Mouse (Mus musculus) spleen, postnatal 4 days (tissue): ENCODE measurements at regions not wholly inside any gene's neighbourhood (a gene's known extent, or its start where the extent isn't known, plus 50 kb on each side); places are given as distances from the start of the nearest gene placed in this dataset.

Experiments used
- DNase-seq, 2 experiments: peaks; one replicate each; pipeline ENCODE4 v3.0.0; 2022; ENCODE audit warnings: low spot score in 2 of 2

DNA sequence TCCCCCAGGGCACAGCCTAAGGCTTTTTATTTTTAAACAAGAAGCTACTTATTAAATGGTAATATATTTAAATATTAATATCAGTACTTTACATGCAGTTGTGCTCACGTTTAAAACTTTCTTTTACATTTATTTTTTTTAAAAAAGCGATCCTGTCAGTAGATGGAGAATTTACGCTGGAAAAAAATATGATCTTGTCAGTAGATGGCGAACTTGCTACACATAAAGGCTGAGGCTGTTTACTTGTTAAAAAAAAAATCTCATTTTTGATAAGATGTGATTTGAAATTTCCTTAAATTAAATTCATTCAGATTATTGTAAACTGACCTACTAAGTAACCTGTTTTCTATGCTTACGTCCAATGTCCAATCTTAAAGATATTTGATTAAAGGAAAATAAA, 441.7 kb upstream of the BB014433 start:
- DNase-seq = no peak

- DNase-seq = no peak
These were observed 424.7 kb upstream of the BB014433 start for GRCm38 (mm10) chr8:15470561-15470960.

DNA sequence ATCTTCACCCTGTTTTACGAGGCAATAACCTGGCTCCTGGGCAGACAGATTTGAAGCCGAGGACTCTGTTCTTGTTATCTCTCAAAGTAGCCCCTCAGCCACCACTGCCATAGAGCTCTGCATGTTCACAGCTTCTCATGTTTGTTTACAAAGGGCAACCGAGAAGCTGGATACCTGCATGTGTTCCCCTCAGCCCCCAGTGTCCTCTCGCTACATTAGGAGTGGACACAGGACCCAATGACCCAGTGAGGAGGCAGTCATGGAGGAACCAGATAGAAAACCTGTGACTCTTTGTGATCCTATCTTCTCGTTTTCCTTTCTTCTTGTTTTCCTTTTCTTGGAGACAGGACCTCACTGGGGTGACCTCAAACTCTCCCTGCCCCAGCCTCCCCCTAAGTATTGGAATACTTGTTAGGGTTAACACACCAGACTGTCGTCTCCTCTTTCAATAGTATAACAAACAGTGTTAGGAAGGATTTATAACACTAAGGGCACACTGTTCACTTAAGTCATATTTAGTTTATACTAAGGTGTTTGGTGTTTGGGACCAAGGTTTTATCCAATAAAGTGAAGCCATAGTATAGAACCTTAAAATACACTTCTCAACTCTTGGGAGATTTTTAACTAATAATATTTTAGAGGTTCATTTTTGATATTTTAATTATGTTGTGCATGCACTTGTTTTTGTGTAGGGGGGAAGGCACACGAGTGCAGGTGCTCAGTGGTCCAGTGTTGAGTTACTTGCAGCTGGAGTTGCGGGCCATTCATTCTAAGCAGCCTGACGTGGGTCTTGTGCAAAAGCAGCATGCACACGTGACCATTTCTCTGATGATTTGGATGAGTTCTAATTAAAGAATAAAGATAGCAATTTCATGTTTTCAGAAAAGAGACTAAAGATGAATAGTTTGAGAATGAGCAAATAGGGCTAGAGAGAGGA, 422.9 kb upstream of the BB014433 start:
- no peak for DNase-seq

GRCm38 (mm10) chr8:15438546-15438945, 392.7 kb upstream of the BB014433 start:
- no peak for DNase-seq

DNA sequence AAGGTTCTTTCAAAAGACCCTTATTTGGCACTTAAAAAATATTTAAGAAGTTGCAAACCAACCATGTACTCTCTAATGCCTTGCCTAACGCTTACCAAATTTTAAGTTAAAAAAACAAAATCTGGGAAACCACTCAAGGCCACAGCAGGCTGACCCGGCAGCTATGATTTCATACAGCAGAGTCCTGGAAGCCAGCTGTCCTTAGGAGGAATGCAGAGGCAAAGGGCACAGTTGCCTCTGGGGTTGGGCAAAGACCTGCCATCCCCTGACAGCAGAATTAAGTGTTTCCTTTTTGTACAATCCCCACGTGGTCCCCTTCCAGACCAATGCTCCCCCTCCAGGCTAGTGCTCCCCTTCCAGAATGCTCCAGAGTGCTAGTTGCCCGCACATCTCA, 348.8 kb upstream of the BB014433 start:
- no peak for DNase-seq

DNA sequence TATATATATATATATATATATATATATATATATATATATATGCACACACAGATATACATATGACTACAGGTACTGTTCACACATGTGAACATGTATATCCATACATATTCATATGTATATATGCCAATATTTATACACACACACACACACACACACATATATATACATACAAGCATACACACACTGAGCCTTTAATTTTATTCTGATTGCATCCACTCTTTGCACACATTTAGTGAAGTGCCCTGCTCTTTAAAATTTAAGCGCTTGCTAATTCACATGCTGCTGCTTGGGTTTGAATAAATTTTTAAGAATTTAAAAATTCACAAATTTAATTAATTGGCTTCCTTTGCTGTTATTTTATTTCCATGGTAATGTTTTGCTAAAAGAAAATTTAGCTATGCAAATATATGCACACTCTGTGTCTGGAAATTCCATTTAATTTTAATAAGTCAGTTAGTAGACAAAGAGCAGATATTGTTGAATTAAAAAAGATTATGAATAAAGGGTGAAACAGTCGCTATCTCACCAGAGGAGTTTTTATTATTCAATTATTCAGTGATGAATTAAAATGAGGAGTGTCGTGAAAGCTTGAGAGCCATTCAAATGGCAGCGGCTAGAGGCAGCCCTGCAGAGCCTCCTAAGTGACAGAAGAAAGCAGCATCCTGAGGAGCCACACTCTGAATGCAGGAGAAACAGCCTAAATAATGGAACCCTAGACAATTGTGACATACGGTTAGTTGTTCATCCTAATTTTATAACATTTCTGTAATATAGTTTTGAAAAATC, 348.3 kb upstream of the BB014433 start:
- no peak for DNase-seq

- DNase-seq = no peak
These were observed 346.2 kb upstream of the BB014433 start for GRCm38 (mm10) chr8:15392056-15392455.

DNA sequence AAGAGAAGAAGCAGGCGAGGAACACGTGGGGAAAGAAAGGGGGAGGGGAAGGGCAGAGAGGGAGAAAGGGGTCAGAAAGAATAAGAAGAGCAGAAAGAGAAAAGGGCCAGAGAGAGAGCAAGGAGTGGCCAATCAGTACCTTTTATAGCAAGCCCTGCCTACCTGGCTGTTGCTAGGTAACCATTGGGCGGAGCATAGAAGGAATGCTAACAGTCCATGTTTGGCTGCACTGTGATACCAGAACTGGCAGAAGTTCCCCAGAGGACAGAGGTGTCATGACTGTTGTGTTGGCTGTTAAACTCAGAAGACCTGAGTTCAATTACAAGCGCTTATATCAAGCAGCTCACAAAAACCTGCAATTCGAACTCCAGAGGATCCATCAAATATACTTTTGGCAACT, 342.9 kb upstream of the BB014433 start:
- no peak for DNase-seq

- DNase-seq = no peak
These were observed 321.2 kb upstream of the BB014433 start for GRCm38 (mm10) chr8:15367063-15367462.

DNA sequence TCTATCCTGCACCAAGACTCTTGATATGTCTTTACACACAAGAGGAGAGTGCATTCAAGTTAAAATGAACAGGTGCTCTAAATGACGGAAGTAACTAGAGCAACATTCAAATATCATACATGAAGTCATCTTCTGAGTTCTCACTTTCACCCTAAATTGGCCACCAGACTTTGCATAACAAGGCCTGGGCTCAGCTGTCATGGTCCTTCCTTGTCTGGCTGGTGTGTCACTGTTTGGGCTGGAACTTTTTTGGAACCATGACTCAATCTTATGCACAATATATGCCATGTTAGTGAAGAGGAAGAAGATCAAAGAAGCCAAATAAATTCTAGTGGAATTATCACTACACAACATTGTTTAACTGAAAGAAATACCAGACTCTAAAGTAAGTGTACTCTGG, 318.7 kb upstream of the BB014433 start:
- no peak for DNase-seq

- DNase-seq = no peak
These were observed 298.3 kb upstream of the BB014433 start for GRCm38 (mm10) chr8:15344151-15344550.

- no peak for DNase-seq
These were observed 297.7 kb upstream of the BB014433 start for GRCm38 (mm10) chr8:15343616-15344015.

DNA sequence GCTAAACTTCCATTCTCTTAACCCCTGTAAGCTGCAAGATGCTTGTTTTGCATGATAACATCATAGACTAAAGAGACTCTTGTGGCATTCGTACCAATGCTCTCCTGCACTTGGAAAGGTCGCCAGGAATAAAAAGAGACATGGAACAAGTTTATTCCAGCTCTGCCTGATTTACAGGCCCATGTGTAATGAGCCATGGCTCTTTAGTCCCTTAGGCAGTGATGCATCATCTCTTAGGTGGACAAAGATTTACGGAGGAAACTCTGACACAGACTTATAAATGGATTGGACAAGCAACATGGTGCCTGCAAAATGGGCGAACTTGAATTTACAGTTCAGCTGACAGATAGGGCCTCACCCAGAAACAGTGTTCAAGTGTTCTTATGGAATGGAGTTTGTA, 288.7 kb upstream of the BB014433 start:
- DNase-seq = no peak

GRCm38 (mm10) chr8:15327312-15327711, 281.4 kb upstream of the BB014433 start:
- no peak for DNase-seq

GRCm38 (mm10) chr8:15323421-15323820, 277.5 kb upstream of the BB014433 start:
- DNase-seq = no peak

GRCm38 (mm10) chr8:15318082-15318816, 272.4 kb upstream of the BB014433 start:
- no peak for DNase-seq

DNA sequence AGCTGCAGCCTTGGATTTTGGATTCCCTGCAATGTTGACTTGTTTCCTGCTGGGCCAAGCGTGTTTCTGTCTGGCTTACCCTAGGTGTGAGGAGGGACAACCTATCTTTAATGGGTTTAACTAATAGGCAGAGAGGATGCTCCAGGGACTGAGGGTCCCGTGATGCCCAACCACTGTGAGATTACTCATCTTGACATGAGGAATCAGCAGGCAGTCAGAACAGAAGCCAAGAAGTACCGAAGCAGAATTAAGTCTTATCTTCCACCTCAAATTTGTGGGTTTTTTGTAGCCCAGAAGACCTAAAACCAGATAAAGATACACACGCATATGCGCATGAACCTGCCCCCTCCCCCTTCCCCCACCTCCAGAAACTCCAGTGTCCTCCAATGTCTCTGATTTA, 267.6 kb upstream of the BB014433 start:
- no peak for DNase-seq

DNA sequence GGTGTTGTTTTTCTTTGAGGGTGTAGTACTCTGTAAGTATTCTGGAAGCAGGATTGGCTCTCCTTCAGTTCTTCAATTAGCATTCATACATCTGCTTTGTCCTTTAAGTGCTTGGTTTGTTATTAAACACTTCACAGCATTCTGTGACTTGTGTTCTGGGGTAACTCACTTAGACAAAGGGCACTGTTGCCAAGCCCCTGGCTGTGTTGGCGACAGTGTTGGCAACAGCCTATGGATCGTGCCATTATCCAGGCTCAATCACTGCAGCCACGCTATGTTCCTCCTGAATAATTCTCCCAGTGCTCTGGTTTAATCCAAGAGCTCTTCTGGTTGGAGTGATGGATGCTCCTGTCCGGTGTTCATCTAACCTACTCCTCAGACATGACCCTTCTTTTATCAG, 265.6 kb upstream of the BB014433 start:
- DNase-seq = no peak

GRCm38 (mm10) chr8:15311045-15311444, 265.2 kb upstream of the BB014433 start:
- no peak for DNase-seq

GRCm38 (mm10) chr8:15304143-15304677, 258.3 kb upstream of the BB014433 start:
- DNase-seq = no peak

GRCm38 (mm10) chr8:15273775-15274174, 227.9 kb upstream of the BB014433 start:
- no peak for DNase-seq
